Mouse (Mus musculus) 3134 (cell line): ENCODE results near the gene Npcd.
A peak's percentile ranks its signal among the peaks of the same experiment; 100 is the strongest.

ENCODE experiments used
- DNase-seq: peaks from one replicate; pipeline ENCODE4 v3.0.0-alpha.2; 2011; ENCODE audit warnings: low spot score; ENCODE audit not compliant: insufficient read length; ENCODE audit errors: extremely low read depth

Gene Npcd

GRCm38 (mm10) chr15:79834130-79834880 lies at the start of gene Npcd, which contains the start of gene Cbx6:
TSS of gene Npcd (minus strand) at chr15:79834237.
TSS of gene Cbx6 (minus strand) at chr15:79834688.
- DNase-seq, result peak; percentile 92

DNA sequence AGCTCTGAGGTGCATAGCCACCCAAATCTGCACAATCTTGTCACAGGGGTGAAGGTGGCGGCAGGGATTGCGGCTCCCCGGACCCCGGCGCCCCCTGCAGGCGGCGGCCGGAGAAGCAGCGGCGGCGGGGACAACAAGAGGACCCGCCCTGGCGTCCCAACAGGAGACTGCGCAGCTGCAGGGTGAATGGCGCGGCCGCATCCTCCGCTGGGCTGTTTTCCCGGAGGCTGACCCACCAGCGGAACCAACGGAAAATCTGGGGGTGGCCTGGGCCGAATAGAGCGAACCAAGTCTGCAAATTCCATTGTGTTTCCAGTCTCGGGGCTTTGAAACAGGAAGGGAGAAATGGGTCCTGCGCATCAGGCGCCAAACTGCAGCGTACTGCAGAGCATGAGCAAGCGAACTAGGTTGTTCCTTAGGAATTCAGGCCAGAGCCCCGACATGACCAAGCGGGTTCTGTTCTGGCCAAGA lies 49.4 kb upstream of the Npcd start:
- peak; percentile 95 for DNase-seq

GRCm38 (mm10) chr15:79882623-79883267 lies 48.7 kb upstream of the Npcd start:
- DNase-seq, result peak; percentile 39

DNA sequence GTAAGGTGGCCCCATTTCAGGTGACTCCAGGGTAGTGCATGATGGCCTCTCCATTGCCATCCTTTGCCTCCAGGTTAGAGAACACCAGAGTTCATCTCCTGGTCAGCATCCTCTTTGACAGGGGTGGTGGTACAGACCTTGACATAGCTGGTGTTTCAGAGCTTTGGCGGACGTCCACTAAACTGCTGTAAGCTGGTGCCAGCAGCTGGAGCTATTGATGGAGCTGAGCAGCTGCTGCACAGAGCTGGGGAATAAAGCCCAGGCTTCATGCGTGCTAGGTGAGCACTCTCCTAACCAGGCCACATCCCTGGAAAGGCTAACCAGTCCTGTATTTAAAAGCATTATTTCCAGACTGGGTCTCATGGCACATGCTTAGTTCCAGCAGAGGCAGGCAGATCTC lies 46.4 kb upstream of the Npcd start:
- no peak for DNase-seq

DNA sequence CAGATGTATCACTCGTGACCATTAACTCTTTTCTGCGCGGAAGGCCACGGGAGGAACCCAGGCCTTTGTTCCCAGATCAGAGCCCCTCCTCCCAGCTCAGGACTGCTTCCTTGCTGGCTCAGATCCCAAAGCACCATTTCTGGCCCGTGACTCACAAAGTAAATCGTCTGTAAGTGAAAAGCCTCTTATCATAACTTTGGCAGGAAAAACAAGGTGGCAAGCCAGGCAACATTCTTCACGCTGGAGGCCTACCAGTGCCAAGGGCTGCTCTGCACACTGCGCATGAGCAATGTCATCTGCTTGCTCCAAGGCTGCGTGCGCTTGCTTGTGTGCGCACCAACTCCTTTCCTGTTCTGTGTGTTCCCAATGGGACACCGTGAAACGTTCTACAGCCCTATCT lies 45.3 kb upstream of the Npcd start:
- peak; percentile 85 for DNase-seq

- no peak for DNase-seq
These were observed 44.7 kb upstream of the Npcd start for GRCm38 (mm10) chr15:79878725-79879136.

DNA sequence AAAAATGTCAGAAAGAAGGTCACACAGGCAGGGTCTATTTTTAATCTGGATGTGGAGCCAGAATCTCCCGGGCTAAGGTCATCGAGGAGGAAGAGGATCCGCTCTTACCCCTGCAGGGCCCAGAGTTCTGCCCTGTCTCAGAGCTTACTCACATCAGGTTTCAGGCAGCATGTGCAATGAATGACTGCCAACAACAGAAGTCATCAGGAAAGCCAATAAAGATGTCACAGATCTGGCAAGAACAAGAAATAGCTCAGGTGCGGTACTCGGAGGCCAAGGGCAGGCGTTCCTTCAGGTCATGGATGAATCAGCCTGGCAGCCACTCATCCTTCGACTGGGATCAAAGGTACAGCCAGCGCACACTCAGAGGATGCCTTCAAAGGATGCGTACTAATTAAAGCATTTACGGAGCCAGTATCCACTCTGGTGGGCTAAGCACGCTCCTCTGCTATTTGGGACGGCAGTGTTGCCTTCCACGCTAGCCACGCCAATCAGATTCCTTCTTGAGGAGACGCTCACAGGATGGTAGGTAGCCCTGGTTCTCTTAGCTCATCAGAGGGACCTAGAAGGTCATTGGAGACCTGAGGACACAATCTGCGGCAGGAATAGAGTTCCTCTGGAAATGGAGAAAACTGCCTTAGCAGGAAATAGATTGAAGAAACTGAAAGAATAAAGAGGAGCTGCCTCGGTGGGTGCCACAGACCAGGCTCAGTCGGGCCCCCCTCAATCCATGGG lies 41.4 kb upstream of the Npcd start:
- DNase-seq, result no peak

- DNase-seq, result no peak
These were observed 40.0 kb upstream of the Npcd start for GRCm38 (mm10) chr15:79873995-79874394.

DNA sequence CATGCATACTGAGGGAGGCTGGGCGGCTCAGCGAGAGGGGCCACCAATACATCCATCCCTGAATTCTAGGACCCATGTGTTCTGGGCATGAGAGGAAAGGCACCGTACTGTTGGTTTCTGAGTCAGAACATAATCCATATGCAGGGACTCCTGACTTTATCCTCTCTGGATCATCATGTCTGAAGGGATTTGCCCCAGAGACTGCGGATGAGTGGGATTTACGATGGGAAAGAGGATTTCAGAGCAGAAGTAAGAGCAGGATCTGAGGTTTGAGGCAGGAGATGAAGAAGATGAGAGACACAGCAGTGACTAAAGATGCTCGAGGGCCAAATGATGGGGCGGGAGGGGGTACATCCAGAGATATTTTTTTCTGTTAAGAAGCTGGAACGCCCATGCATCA lies 39.5 kb upstream of the Npcd start:
- no peak for DNase-seq

DNA sequence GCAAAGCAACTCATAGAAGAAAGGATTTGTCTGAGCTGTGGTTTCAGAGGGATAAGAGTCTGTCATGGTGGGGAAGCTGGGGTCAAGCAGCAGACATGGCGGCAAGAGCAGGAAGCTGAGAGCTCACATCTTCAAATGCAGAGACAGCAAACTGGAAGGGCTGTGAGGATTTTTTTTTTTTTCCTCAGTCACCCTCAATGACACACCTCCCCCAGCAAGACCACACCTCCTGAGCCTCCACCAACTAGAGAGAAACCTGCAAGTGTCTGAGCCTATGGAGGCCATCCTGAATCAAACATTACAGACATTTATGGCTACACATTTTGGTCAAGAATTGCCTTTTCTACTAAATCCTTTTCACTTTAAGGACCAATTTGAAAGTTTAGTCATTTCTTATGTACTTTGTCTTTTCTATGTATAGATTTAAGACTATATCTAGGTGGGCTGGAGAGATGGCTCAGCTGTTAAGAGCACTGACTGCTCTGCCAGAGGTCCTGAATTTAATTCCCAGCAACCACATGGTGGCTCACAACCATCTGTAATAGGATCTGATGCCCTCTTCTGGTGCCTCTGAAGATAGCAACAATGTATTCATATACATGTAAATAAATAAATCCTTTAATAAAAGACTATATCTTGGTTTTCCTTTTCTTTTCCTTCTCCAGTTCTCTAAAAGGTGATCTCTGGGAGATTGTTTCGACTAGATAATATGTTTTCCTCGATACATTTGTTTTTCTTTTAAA lies 33.4 kb upstream of the Npcd start:
- no peak for DNase-seq

DNA sequence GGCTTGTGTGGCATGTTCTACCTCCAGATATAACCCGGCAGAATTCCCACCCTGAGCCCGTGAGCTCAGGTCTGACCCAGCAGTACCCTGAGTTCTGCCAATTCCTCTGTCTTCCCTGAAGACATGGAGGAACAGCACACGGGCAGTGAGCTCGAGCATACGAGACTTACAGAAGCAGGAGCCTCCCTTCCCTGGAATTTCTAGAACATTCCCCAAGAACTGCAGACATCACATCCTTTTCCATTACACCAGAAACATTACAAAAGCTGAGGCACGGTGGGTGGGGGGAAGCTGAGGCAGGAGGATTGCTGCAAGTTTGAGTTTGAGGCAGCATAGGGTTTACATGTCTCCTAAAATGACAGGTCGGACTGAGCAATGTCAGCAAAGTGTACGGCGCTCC lies 25.8 kb upstream of the Npcd start:
- no peak for DNase-seq

GRCm38 (mm10) chr15:79858979-79859378 lies 24.9 kb upstream of the Npcd start:
- DNase-seq, result no peak

DNA sequence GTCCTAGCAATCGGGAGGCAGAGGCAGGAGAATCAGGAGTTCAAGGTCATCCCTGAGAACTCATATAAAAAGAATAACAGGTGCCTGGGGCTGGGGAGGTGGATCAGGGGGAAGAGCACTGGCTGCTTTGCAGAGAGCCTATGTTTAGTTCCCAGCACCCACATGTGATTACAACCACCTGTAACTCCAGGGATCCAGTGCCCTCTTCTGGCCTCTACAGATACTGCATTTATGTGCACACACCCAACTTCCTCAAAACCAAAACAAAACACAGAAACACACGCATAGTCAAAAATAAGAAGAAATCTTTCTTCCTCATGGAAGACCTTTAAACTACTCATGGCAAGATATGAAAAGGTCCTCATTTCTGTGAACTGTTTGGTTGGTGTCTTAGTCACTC lies 16.1 kb upstream of the Npcd start:
- no peak for DNase-seq

- no peak for DNase-seq
These were observed 13.1 kb upstream of the Npcd start for GRCm38 (mm10) chr15:79847100-79847499.

DNA sequence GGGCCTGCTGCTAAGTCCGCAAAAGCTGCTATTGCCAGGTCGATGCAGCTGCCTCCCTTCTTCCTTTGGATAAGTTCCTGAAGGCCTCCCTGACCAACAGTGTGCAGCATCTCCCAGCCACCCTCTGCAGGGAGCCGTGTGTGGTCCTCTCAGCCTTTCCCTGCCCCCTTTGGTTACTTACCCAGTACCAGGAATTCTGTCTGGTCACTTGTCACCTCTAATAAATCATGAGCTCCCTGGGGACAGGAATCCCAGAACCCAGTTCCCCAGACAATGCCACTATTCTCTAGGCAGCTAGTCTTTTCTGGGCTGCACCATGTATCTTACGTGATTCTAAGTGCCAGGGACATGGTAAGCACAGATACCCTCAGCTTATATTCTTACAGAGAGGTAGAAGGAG lies 11.9 kb upstream of the Npcd start:
- DNase-seq, result no peak

DNA sequence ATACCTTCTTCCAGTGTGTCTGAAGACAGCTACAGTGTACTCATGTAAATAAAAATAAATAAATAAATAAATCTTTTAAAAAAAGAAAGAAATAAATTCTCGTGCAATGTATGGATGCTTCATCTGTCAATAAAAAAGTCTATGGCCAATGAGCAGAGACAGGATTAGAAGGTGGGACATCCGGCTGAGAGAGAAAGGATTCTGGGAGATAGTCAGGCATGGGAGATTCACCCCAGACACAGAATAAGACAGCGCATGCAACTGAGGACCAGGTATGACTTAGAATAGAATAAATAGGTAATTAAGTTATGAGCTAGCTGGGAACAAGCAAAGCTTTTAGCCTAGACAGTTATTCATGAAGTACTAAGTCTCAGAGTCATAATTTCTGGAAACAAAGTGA lies 8.9 kb upstream of the Npcd start:
- DNase-seq, result no peak

- DNase-seq, result no peak
These were observed 6.2 kb upstream of the Npcd start for GRCm38 (mm10) chr15:79840281-79840680.

GRCm38 (mm10) chr15:79834881-79835260 lies 834 bp upstream of the Npcd start:
- no peak for DNase-seq

DNA sequence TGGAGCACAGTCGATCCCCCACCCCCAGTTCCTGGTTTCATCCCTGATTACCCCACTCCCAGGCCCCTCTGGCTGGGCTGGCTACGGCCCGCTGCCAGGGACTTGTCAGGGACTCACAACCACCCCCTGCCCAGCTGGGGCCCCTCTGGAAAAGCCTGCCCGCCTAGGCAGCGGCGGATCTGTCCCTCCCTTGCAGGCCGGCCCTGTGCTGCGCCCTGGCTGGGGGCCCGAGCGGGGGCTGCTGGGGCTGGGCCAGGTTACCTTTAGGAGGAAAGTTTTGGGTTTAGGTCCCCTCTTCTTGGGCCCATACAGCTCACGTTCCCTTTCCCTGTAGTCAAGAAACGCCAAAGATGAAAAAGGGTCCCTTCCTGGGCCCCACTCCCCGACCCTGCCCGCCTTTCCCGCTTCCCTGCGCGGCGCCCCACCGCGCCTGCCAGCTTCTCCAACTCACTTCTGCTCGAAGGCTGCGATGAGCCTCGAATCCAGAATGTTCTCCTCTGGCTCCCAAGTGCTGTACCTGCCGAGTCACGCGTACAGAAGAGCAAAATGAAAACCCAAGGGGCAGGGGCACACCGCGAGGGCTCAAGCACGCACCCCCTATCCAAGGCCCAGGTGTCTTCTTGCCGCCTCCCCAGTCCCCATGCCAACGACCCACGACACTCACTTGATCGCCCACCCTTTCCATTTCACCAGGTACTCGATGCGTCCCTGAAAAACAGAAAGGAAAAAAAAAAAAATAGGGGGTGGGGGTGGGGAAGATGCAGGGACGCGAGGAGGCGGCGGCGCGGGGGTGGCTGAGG lies 586 bp downstream of the Npcd start:
- peak; percentile 59 for DNase-seq
